Mouse (Mus musculus): Measurements from ENCODE around the gene Ampd3.

- no peak for TF ChIP-seq POLR2A (IDR thresholded peaks at IDR 0.05; ENCODE audit: low read depth, low read length)
- TF ChIP-seq CTCF (IDR thresholded peaks at IDR 0.05; ENCODE audit: extremely low read depth, insufficient read length, insufficient replicate concordance, low read depth, low read length) = no peak
Measured at GRCm38 (mm10) chr7:110810995-110811394, 43.0 kb downstream of the Ampd3 start.

Data from small intestine, adult 2 months (tissue).